Mouse (Mus musculus) B cell, adult 67 days (primary cell): ENCODE measurements around the gene Wnt9b. TPM values are rescaled to one million over a fixed set of nuclear protein-coding genes. Genes with fewer than 3 reads are reported as not detected.

Experiments
- total RNA-seq, 2 experiments: library from RNA; stranded (reverse); gene quantifications; 4 replicates each; pipeline ENCODE4 v1.2.4; 2023

Gene Wnt9b
- total RNA-seq, result not detected

DNA sequence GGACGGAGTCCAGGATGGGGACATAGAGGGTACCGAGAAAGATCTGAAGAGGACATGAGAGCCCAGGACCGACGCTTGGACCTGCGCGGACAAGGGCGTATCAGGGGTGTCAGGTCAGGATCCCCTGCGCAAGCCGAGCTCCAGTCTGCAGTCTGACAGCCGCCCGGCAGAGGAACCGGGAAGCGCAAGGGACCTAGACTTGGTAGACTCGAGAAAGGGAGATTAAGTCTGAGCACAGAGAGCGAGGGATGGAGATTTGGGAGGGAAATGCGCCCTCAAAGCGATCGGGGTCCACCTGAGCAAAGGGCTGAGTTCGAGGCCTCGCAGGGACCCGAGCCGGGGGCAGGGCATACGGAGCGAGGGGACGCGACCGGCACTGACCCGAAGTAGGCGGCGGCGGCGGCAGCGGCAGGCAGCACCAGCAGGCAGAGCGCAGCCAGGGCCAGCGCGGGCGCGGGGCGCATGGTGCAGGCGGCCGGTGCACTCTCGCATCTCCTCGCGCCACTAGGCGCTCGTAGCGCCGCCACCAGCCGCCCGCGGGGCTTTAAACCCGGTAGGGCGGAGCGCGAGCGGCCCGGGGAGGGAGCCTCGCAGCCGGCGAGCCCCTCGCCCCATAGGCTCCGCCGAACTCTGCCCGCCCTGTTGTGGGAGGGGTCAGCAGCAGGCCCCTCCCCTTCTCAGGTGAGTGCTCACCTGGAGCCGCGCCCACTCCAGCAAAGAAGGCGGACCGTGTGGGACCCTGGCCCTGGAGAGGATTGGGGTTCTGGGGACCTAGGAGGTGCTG, at the start of gene Wnt9b:
Gene Wnt9b (minus strand): TSS at position 516 of the 784 bp plus-strand sequence.

DNA sequence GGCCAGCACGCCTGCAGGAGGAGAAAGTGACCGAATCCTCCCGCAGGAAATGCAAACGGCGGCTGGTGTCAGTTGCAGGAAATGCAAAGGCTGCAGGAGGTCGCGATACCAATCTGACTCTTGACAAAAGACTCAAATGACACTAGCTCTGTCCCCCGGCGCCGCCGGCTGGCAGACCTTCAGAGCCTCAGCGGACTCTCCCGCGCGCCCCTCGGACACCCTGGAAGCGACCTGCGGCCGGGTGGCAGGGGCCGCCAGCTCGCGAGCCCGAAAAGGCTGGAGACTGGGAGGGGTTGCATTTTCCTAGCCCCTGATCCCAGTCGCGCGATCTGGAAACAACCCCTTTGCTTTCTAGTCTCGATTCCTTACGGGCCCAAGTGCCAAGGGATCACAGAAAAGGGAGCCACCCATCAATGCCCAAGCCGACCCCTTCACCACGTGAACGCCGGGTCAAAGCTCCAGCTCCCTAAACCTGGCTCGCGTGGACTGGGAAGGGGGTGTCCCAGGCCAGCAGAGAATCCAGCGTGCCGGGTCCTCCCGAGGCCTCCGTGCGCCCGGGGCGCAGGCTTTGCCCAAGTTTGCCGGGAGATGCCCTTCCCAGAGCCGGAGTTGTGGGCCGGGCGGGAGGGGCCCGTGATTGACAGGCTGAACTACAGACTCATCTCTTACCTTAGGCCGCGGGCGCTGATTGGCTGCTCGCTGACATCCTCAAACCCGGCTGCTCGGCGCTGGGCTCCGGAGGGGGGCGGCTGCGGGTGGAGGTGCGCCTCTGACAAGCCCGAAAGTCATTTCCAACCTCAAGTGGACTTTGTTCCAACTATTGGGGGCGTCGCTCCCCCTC, 24.0 kb upstream of the Wnt9b start, which contains the start of gene Wnt3:
Gene Wnt3 (plus strand): TSS at position 764 of the 841 bp plus-strand sequence.

DNA sequence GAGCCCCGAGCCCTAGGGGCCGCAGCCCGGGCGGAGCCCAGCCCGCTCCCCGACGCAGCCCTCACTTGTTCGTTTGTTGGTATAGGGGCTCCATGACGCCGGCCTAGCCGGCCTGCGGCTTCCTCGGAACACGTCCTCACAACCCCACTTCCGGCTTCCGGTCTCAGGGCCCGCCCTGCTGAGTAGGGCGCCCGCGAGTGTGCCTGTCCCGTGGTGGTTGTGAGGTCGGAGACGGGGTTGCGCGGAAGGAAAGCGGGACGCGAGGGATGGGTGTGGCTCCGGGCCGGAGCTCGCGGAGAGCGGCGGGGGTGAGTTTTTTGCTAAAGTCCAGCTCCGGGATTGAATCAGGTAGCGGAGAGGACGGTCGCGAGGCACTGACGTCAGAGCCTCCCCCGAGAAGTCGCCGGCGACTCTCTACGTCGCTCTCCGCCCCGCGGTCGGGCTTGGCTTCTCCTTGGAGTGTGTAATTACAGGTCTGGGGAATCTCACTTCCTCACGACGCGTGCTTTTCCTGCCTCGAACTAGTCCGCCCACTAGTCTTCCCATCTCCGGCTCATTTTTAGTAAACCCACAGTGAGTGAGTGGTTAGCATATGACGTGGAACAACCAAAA, 52.0 kb downstream of the Wnt9b start, which contains the start of gene Gosr2:
Gene Gosr2 (minus strand): TSS at position 334 of the 612 bp plus-strand sequence.

Other genes with a start within 250 kb of the Wnt9b start
- gene Lrrc37a, start 245.2 kb downstream of the Wnt9b start, total RNA-seq, result not detected
- gene Gm884, start 128.7 kb downstream of the Wnt9b start, total RNA-seq, result not detected
- gene Lyzl6, start 110.9 kb downstream of the Wnt9b start, total RNA-seq, result not detected
- gene Rprml, start 100.3 kb downstream of the Wnt9b start, total RNA-seq, result not detected
- 10 to 100 TPM; 54.8 to 57.5 TPM for gene Gosr2, start 51.9 kb downstream of the Wnt9b start, total RNA-seq
- gene Wnt3, start 24.3 kb upstream of the Wnt9b start, total RNA-seq, result not detected
- gene Nsf, start 204.2 kb upstream of the Wnt9b start, total RNA-seq, result 100 to 1,000 TPM; 138 to 175 TPM
- gene Arf2, start 216.9 kb upstream of the Wnt9b start, total RNA-seq, result 10 to 100 TPM; 21.4 to 22.4 TPM